Mouse (Mus musculus): Measurements from ENCODE around the gene Ryr2. TPM values are rescaled to one million over a fixed set of nuclear protein-coding genes. Genes with fewer than 3 reads are reported as not detected.

Ryr2 gene
- total and polyA plus RNA-seq, 3 experiments, result 0.11 to 0.13 TPM; not detected in 1

DNA sequence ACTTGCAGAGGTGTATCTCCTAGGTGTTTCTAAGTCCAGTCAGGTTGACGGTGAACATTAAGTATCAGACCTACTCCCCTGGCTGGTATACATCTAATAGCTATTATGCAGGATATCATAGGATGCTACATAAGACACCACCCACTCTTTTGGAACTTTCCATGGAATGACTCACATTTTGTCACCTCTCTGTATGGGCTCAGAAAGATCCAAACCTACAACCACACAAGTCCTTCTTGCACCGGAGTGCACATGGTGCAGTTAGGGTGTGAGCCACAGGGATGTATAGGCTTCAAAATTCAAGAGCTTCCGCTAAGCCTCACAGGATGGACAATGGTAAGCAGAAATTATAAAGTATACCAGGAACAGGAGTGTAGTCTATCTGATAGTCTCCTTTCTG, 52.8 kb downstream of the Ryr2 start:
- H3K4me1 ChIP-seq (ENCODE audit: control insufficient read depth in 1 of 2, insufficient read depth in 2 of 2), result no peaks in the 10 kb centered on the region
- no peak overlapping the region for H3K4me3 ChIP-seq (replicated peaks in 1 of 3; ENCODE audit: low read depth in 2 of 3, low read length in 2 of 3, poor library complexity in 1 of 3)
- in situ Hi-C loops (cut with MboI; ENCODE audit: low pct_ligation_motif_present, low pct_unique_long_range_greater_than_20kb, low sequenced_read_pairs), result no loop called here
- no peaks in the 10 kb centered on the region for H3K79me2 ChIP-seq (replicated peaks; ENCODE audit: control insufficient read depth, extremely low read depth, insufficient read depth, poor library complexity, severe bottlenecking)
- no peak overlapping the region for H3K27ac ChIP-seq (ENCODE audit: insufficient read depth, low read depth)
- no peaks in the 10 kb centered on the region for H3K36me3 ChIP-seq (replicated peaks in 1 of 2; ENCODE audit: control insufficient read depth in 1 of 2, insufficient read depth in 1 of 2, low read length in 1 of 2)
- H3K9me3 ChIP-seq (replicated peaks; ENCODE audit: low read length), result no peaks in the 10 kb centered on the region
- TF ChIP-seq NELFE (IDR thresholded peaks at IDR 0.05; ENCODE audit: low read depth, low read length) (no peak), POLR2A (IDR thresholded peaks at IDR 0.05; ENCODE audit: low read depth, low read length) (no peak), MEF2A (IDR thresholded peaks at IDR 0.05; ENCODE audit: borderline replicate concordance, low read depth, low read length) (no peak), ZNF384 (IDR thresholded peaks at IDR 0.05; ENCODE audit: low read depth, low read length) (no peak), SMC3 (IDR thresholded peaks at IDR 0.05; ENCODE audit: low read depth, low read length) (no peak), JUND (conservative IDR thresholded peaks at IDR 0.05; ENCODE audit: low read depth, low read length) (no peak), ZC3H11A (IDR thresholded peaks at IDR 0.05; ENCODE audit: low read depth, low read length) (no peak), POLR2AphosphoS2 (IDR thresholded peaks at IDR 0.05; ENCODE audit: low read depth, low read length) (no peak), MXI1 (IDR thresholded peaks at IDR 0.05; ENCODE audit: low read depth, low read length) (no peak), ZMIZ1 (IDR thresholded peaks at IDR 0.05; ENCODE audit: low read depth, low read length) (no peak), RCOR1 (conservative IDR thresholded peaks at IDR 0.05; ENCODE audit: low read depth, low read length) (no peak), NRF1 (IDR thresholded peaks at IDR 0.05; ENCODE audit: low read depth, low read length) (no peak), TBP (conservative IDR thresholded peaks at IDR 0.05; ENCODE audit: low read depth, low read length) (no peak), USF1 (IDR thresholded peaks at IDR 0.05; ENCODE audit: low read depth, low read length) (no peak), KAT2A (IDR thresholded peaks at IDR 0.05; ENCODE audit: insufficient replicate concordance, low read length) (no peak), BHLHE40 (IDR thresholded peaks at IDR 0.05; ENCODE audit: low read depth, low read length) (no peak), HCFC1 (IDR thresholded peaks at IDR 0.05; ENCODE audit: low read depth, low read length) (no peak), RAD21 (IDR thresholded peaks at IDR 0.05; ENCODE audit: low read depth, low read length) (no peak)
- dilution Hi-C loops (cut with MboI; ENCODE audit: extremely low pct_ligation_motif_present, extremely low pct_unique_long_range_greater_than_20kb, low sequenced_read_pairs), result no loop called here
- H3K4me2 ChIP-seq (ENCODE audit: insufficient read depth, low read depth, poor library complexity, severe bottlenecking), result no peak overlapping the region
- no peaks in the 10 kb centered on the region for H3K27me3 ChIP-seq (replicated peaks)
- no peak for DNase-seq (ENCODE audit: extremely low read depth)
- no peak overlapping the region for H3K9ac ChIP-seq (ENCODE audit: insufficient read depth, low read depth)

DNA sequence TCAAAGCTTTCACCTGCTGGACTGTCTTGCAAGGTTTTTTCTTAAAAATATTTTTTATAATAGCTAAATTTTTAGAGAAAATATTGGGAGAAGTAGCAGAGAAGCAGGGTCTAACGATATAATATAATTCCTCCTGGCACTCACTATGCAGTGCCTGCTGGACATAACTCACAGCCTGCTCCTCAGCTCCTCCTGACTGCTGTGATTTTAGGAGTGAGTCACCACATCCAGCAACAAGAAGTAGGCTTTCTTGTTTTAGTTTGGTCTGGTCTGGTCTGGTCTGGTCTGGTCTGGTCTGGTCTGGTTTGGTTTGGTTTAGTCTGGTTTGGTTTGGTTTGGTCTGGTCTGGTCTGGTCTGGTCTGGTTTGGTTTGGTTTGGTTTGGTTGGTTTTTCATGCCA, 55.9 kb downstream of the Ryr2 start:
- in situ Hi-C loops (cut with MboI; ENCODE audit: low pct_ligation_motif_present, low pct_unique_long_range_greater_than_20kb, low sequenced_read_pairs) (no loop called here), dilution Hi-C loops (cut with MboI; ENCODE audit: extremely low pct_ligation_motif_present, extremely low pct_unique_long_range_greater_than_20kb, low sequenced_read_pairs) (no loop called here)
- no peak overlapping the region for H3K27ac ChIP-seq (ENCODE audit: insufficient read depth, low read depth)
- no peaks in the 10 kb centered on the region for H3K36me3 ChIP-seq (replicated peaks in 1 of 2; ENCODE audit: control insufficient read depth in 1 of 2, insufficient read depth in 1 of 2, low read length in 1 of 2)
- TF ChIP-seq JUND (conservative IDR thresholded peaks at IDR 0.05; ENCODE audit: low read depth, low read length), result no peak
- TF ChIP-seq MXI1 (IDR thresholded peaks at IDR 0.05; ENCODE audit: low read depth, low read length), result no peak
- TF ChIP-seq CTCF (conservative IDR thresholded peaks at IDR 0.05 in 1 of 2, IDR thresholded peaks at IDR 0.05 in 1 of 2; ENCODE audit: low read depth in 2 of 2, low read length in 2 of 2), result no peak
- TF ChIP-seq HCFC1 (IDR thresholded peaks at IDR 0.05; ENCODE audit: low read depth, low read length), result no peak
- TF ChIP-seq TBP (conservative IDR thresholded peaks at IDR 0.05; ENCODE audit: low read depth, low read length), result no peak
- TF ChIP-seq ZC3H11A (IDR thresholded peaks at IDR 0.05; ENCODE audit: low read depth, low read length), result no peak
- TF ChIP-seq CHD2 (IDR thresholded peaks at IDR 0.05; ENCODE audit: low read length), result no peak
- no peak for TF ChIP-seq KAT2A (IDR thresholded peaks at IDR 0.05; ENCODE audit: insufficient replicate concordance, low read length)
- no peak for TF ChIP-seq PAX5 (IDR thresholded peaks at IDR 0.05; ENCODE audit: low read length)
- no peak for TF ChIP-seq RAD21 (IDR thresholded peaks at IDR 0.05; ENCODE audit: low read depth, low read length)
- no peak for TF ChIP-seq MYC (IDR thresholded peaks at IDR 0.05; ENCODE audit: low read depth, low read length)
- no peak for TF ChIP-seq ZKSCAN1 (IDR thresholded peaks at IDR 0.05; ENCODE audit: borderline replicate concordance, low read depth, low read length)
- TF ChIP-seq JUN (IDR thresholded peaks at IDR 0.05; ENCODE audit: insufficient read depth, low read depth, low read length), result no peak
- TF ChIP-seq E2F4 (IDR thresholded peaks at IDR 0.05; ENCODE audit: insufficient replicate concordance, low read depth, low read length), result no peak
- TF ChIP-seq CHD1 (IDR thresholded peaks at IDR 0.05; ENCODE audit: low read depth, low read length), result no peak
- no peak for TF ChIP-seq USF2 (conservative IDR thresholded peaks at IDR 0.05; ENCODE audit: low read depth, low read length)
- no peak for TF ChIP-seq IRF4 (IDR thresholded peaks at IDR 0.05; ENCODE audit: low read depth, low read length)
- no peak for TF ChIP-seq GABPA (IDR thresholded peaks at IDR 0.05; ENCODE audit: insufficient replicate concordance, low read depth, low read length)
- no peak for DNase-seq (ENCODE audit: extremely low read depth)
- no peak overlapping the region for H3K4me3 ChIP-seq (replicated peaks in 1 of 3; ENCODE audit: low read depth in 2 of 3, low read length in 2 of 3, poor library complexity in 1 of 3)
- no peak overlapping the region for H3K9ac ChIP-seq (ENCODE audit: insufficient read depth, low read depth)
- no peaks in the 10 kb centered on the region for H3K79me2 ChIP-seq (replicated peaks; ENCODE audit: control insufficient read depth, extremely low read depth, insufficient read depth, poor library complexity, severe bottlenecking)
- no peak overlapping the region for H3K4me2 ChIP-seq (ENCODE audit: insufficient read depth, low read depth, poor library complexity, severe bottlenecking)
- no peaks in the 10 kb centered on the region for H3K9me3 ChIP-seq (replicated peaks; ENCODE audit: low read length)
- no peaks in the 10 kb centered on the region for H3K27me3 ChIP-seq (replicated peaks)
- H3K4me1 ChIP-seq (ENCODE audit: control insufficient read depth in 1 of 2, insufficient read depth in 2 of 2), result no peaks in the 10 kb centered on the region

Data from CH12.LX (cell line).